Mouse (Mus musculus): ENCODE measurements at regions not wholly inside any gene's neighbourhood (a gene's known extent, or its start where the extent isn't known, plus 50 kb on each side); places are given as distances from the start of the nearest gene placed in this dataset.

- DNase-seq, result no peak
Observed at GRCm38 (mm10) chr13:52398344-52398743, 132.7 kb downstream of the Diras2 start.

- no peak for DNase-seq
Observed at GRCm38 (mm10) chr13:52399143-52399542, 131.9 kb downstream of the Diras2 start.

GRCm38 (mm10) chr13:52403805-52404204 is 127.3 kb downstream of the Diras2 start:
- DNase-seq, result no peak

- DNase-seq, result no peak
Observed at GRCm38 (mm10) chr13:52416301-52416700, 114.8 kb downstream of the Diras2 start.

GRCm38 (mm10) chr13:52422456-52422855 is 108.6 kb downstream of the Diras2 start:
- DNase-seq, result no peak

- no peak for DNase-seq
Observed at GRCm38 (mm10) chr13:52428527-52428926, 102.6 kb downstream of the Diras2 start.

- DNase-seq, result no peak
Observed at GRCm38 (mm10) chr13:52436756-52437155, 94.3 kb downstream of the Diras2 start.

GRCm38 (mm10) chr13:52445513-52445912 is 85.6 kb downstream of the Diras2 start:
- DNase-seq, result no peak

GRCm38 (mm10) chr13:52448902-52449301 is 82.2 kb downstream of the Diras2 start:
- no peak for DNase-seq

- no peak for DNase-seq
Observed at GRCm38 (mm10) chr13:52451486-52451885, 79.6 kb downstream of the Diras2 start.

- no peak for DNase-seq
Observed at GRCm38 (mm10) chr13:52452291-52452690, 78.8 kb downstream of the Diras2 start.

All from adrenal gland, postnatal 10 days (tissue).